Mouse (Mus musculus) ES-E14 (cell line): ENCODE results near the gene Slc23a2.

ENCODE experiments used
- CHD2 ChIP-seq: IDR thresholded peaks from 2 replicates; pipeline ENCODE4 v1.6.1; 2014; ENCODE audit warnings: mild to moderate bottlenecking, low read depth, low read length, inconsistent platforms
- HCFC1 ChIP-seq: IDR thresholded peaks from 2 replicates; pipeline ENCODE4 v1.6.1; 2012; ENCODE audit warnings: low read length, inconsistent platforms, borderline replicate concordance; ENCODE audit not compliant: insufficient read depth

- TF ChIP-seq HCFC1 (no peak), CHD2 (no peak)
These were observed 71.9 kb downstream of the Slc23a2 start for GRCm38 (mm10) chr2:132073052-132073451.
